Mouse (Mus musculus) C2C12 (cell line): ENCODE measurements at regions not wholly inside any gene's neighbourhood (a gene's known extent, or its start where the extent isn't known, plus 50 kb on each side); places are given as distances from the start of the nearest gene placed in this dataset.

Source experiments
- CEBPB ChIP-seq: IDR thresholded peaks from one replicate; pipeline ENCODE4 v1.6.1; 2011; ENCODE audit warnings: low read depth, mild to moderate bottlenecking, control low read depth, moderate library complexity
- CTCF ChIP-seq: IDR thresholded peaks from one replicate; pipeline ENCODE4 v1.5.1; 2011; ENCODE audit not compliant: control insufficient read depth, insufficient read depth, insufficient read length
- FOSL1 ChIP-seq: IDR thresholded peaks from one replicate; pipeline ENCODE4 v1.8.0; 2011; ENCODE audit warnings: mild to moderate bottlenecking, low read length; ENCODE audit not compliant: poor library complexity, insufficient read depth, severe bottlenecking
- MAX ChIP-seq: IDR thresholded peaks from one replicate; pipeline ENCODE4 v1.6.1; 2011; ENCODE audit warnings: mild to moderate bottlenecking, control low read depth
- MYOD1 ChIP-seq: IDR thresholded peaks from one replicate; pipeline ENCODE4 v1.6.1; 2011; ENCODE audit warnings: low read depth; ENCODE audit not compliant: control insufficient read depth, insufficient read length
- MYOG ChIP-seq: IDR thresholded peaks from one replicate; pipeline ENCODE4 v1.6.1; 2011; ENCODE audit not compliant: control insufficient read depth, insufficient read length; ENCODE audit errors: extremely low read depth
- USF1 ChIP-seq: IDR thresholded peaks from one replicate; pipeline ENCODE4 v1.6.1; 2011; ENCODE audit warnings: low read depth, mild to moderate bottlenecking, control low read depth, moderate library complexity

GRCm38 (mm10) chr8:115896066-115896465 is 188.5 kb upstream of the Maf start:
- TF ChIP-seq CTCF: no peak
- no peak for TF ChIP-seq MYOG
- no peak for TF ChIP-seq MAX
- no peak for TF ChIP-seq FOSL1
- TF ChIP-seq USF1: no peak
- TF ChIP-seq MYOD1: no peak
- TF ChIP-seq CEBPB: no peak
